Mouse (Mus musculus) midbrain, postnatal 0 days (tissue): ENCODE results near the gene R3hdm4. TPM values are rescaled to one million over a fixed set of nuclear protein-coding genes. Genes with fewer than 3 reads are reported as not detected.
A peak's percentile ranks its signal among the peaks of the same experiment; 100 is the strongest.

Source experiments
- ATAC-seq: fragments of 200-750 bp; cut with Nextera tagmentation; 2 replicates; pipeline ENCODE4 v1.8.0; 2017; ENCODE audit warnings: moderate number of reproducible peaks, mild to moderate bottlenecking, moderate TSS enrichment, moderate library complexity; ENCODE audit not compliant: low FRiP score
- DNase-seq: peaks from one replicate; pipeline ENCODE4 v3.0.0-alpha.2; 2015; ENCODE audit warnings: low spot score
- H3K27ac ChIP-seq: fragments of 300-500 bp; sonication (generic); 2 replicates; pipeline ENCODE4 v1.5.1; 2014; ENCODE audit warnings: low read depth, mild to moderate bottlenecking, low read length, mixed read lengths
- H3K27me3 ChIP-seq: fragments of 300-500 bp; sonication (generic); 2 replicates; pipeline ENCODE4 v1.6.1; 2014; ENCODE audit warnings: low read length, control low read depth, mixed read lengths; ENCODE audit not compliant: insufficient read depth
- H3K36me3 ChIP-seq: fragments of 300-500 bp; sonication (generic); 2 replicates; pipeline ENCODE4 v1.6.1; 2014; ENCODE audit warnings: low read length, control low read depth, mixed read lengths; ENCODE audit not compliant: insufficient read depth
- H3K4me1 ChIP-seq: fragments of 300-500 bp; sonication (generic); 2 replicates; pipeline ENCODE4 v1.6.1; 2014; ENCODE audit warnings: mild to moderate bottlenecking, control low read depth, antibody characterized with exemption, low read length, mixed read lengths; ENCODE audit not compliant: insufficient read depth
- H3K4me2 ChIP-seq: fragments of 300-500 bp; sonication (generic); 2 replicates; pipeline ENCODE4 v1.6.1; 2014; ENCODE audit warnings: low read depth, mild to moderate bottlenecking, low read length, mixed read lengths; ENCODE audit not compliant: poor library complexity, severe bottlenecking
- H3K4me3 ChIP-seq: fragments of 300-500 bp; sonication (generic); 2 replicates; pipeline ENCODE4 v1.5.1; 2014; ENCODE audit warnings: low read depth, mild to moderate bottlenecking, low read length, moderate library complexity
- H3K9ac ChIP-seq: fragments of 300-500 bp; sonication (generic); replicated peaks from 2 replicates; pipeline ENCODE4 v1.6.1; 2014; ENCODE audit warnings: mild to moderate bottlenecking, low read length, moderate library complexity, mixed read lengths; ENCODE audit not compliant: poor library complexity, severe bottlenecking
- H3K9me3 ChIP-seq: fragments of 300-500 bp; sonication (generic); 2 replicates; pipeline ENCODE4 v1.6.1; 2016; ENCODE audit warnings: low read length, control low read depth
- CTCF ChIP-seq: IDR thresholded peaks from 2 replicates; pipeline ENCODE4 v1.5.1; 2016; ENCODE audit warnings: antibody characterized with exemption, mild to moderate bottlenecking
- WGBS: fragments of 180-500 bp; shearing (Covaris S2); extraction: QIAGEN DNeasy Blood & Tissue Kit; methylation state at CpG from one replicate; pipeline ENCODE4 v1.1.7; 2014; 5-methylcytosine and 5-hydroxymethylcytosine counted together
- polyA plus RNA-seq: library from polyadenylated mRNA; unstranded; fragments of >200 nt; fragmentation: Nextera tagmentation; extraction: Ambion mirVana; gene quantifications from 2 replicates; pipeline ENCODE4 v1.2.1, GENCODE M21; 2015
- total RNA-seq: library from RNA; depleted of rRNA; stranded (reverse); fragments of >200 nt; gene quantifications from 2 replicates; pipeline ENCODE4 v1.2.3, GENCODE M21; 2014

R3hdm4 gene
- total and polyA plus RNA-seq, 2 experiments from 2014 or later: 118 to 301 TPM

GRCm38 (mm10) chr10:79866601-79867000 is 54.4 kb downstream of the R3hdm4 start:
- Histone ChIP-seq H3K4me3 (no peak overlapping the region), H3K4me1 (peaks cover 3% of the 10 kb centered on the region; the same call in 1 of the 2 replicates), H3K36me3 (peaks cover 42% of the 10 kb centered on the region), H3K27ac (no peak overlapping the region), H3K9me3 (no peaks in the 10 kb centered on the region), H3K27me3 (no peaks in the 10 kb centered on the region), H3K4me2 (no peak overlapping the region), H3K9ac (no peak overlapping the region)
- WGBS: 81% methylated on average over 11 of the region's 11 CpGs
- no peak for ATAC-seq
- no peak for DNase-seq
- TF ChIP-seq CTCF: no peak

GRCm38 (mm10) chr10:79865801-79866295 is 55.2 kb downstream of the R3hdm4 start:
- peaks cover 3% of the 10 kb centered on the region; the same call in 1 of the 2 replicates for H3K4me1 ChIP-seq
- no peaks in the 10 kb centered on the region for H3K9me3 ChIP-seq
- ATAC-seq (0 out of 2 replicates have a peak, but pooled peaks have one; percentile 3), DNase-seq (no peak)
- H3K4me2 ChIP-seq: no peak overlapping the region
- H3K27ac ChIP-seq: peak overlapping the region; percentile 51; the same call in 1 of the 2 replicates
- no peaks in the 10 kb centered on the region for H3K27me3 ChIP-seq
- no peak overlapping the region for H3K4me3 ChIP-seq
- H3K36me3 ChIP-seq: peaks cover 49% of the 10 kb centered on the region
- TF ChIP-seq CTCF: peak; percentile 48
- H3K9ac ChIP-seq: no peak overlapping the region
- WGBS: 72% methylated on average over 19 of the region's 19 CpGs

- Histone ChIP-seq H3K27me3 (no peaks in the 10 kb centered on the region), H3K4me2 (no peak overlapping the region), H3K36me3 (peaks cover 55% of the 10 kb centered on the region), H3K4me1 (peaks cover 3% of the 10 kb centered on the region; the same call in 1 of the 2 replicates), H3K4me3 (no peak overlapping the region), H3K9me3 (no peaks in the 10 kb centered on the region), H3K27ac (peak overlapping the region; percentile 51; the same call in 1 of the 2 replicates), H3K9ac (no peak overlapping the region)
- ATAC-seq (no peak), DNase-seq (no peak)
- TF ChIP-seq CTCF: no peak
- 59% methylated on average over 12 of the region's 12 CpGs for WGBS
Measured at GRCm38 (mm10) chr10:79865189-79865601, 55.8 kb downstream of the R3hdm4 start.

GRCm38 (mm10) chr10:79864351-79865188 is 56.4 kb downstream of the R3hdm4 start:
- no peaks in the 10 kb centered on the region for H3K9me3 ChIP-seq
- H3K36me3 ChIP-seq: peaks cover 61% of the 10 kb centered on the region
- no peak for TF ChIP-seq CTCF
- peak overlapping the region; percentile 51; the same call in 1 of the 2 replicates for H3K27ac ChIP-seq
- ATAC-seq (no peak), DNase-seq (no peak)
- H3K27me3 ChIP-seq: no peaks in the 10 kb centered on the region
- no peak overlapping the region for H3K4me3 ChIP-seq
- H3K9ac ChIP-seq: no peak overlapping the region
- no peak overlapping the region for H3K4me2 ChIP-seq
- WGBS: 50% methylated on average over 9 of the region's 10 CpGs
- H3K4me1 ChIP-seq: peaks cover 3% of the 10 kb centered on the region; the same call in 1 of the 2 replicates

GRCm38 (mm10) chr10:79862925-79863324 is 58.1 kb downstream of the R3hdm4 start:
- WGBS: 72% methylated on average over 10 of the region's 10 CpGs
- ATAC-seq (no peak), DNase-seq (no peak)
- Histone ChIP-seq H3K36me3 (peaks cover 68% of the 10 kb centered on the region), H3K4me1 (no peaks in the 10 kb centered on the region), H3K9ac (no peak overlapping the region), H3K4me3 (no peak overlapping the region), H3K27me3 (no peaks in the 10 kb centered on the region), H3K9me3 (no peaks in the 10 kb centered on the region), H3K27ac (no peak overlapping the region), H3K4me2 (no peak overlapping the region)
- TF ChIP-seq CTCF: no peak
